Mouse (Mus musculus) retina, adult 2 months (tissue): ENCODE results near the gene Slc23a2.

Source experiments
- DNase-seq: peaks from one replicate; pipeline ENCODE4 v3.0.0-alpha.2; 2012; ENCODE audit warnings: low read depth, low spot score

Gene Slc23a2

GRCm38 (mm10) chr2:132022621-132023020 is 122.3 kb downstream of the Slc23a2 start:
- no peak for DNase-seq

GRCm38 (mm10) chr2:132021616-132022015 is 123.3 kb downstream of the Slc23a2 start:
- DNase-seq, result no peak

- DNase-seq, result no peak
Observed at GRCm38 (mm10) chr2:132020991-132021541, 123.8 kb downstream of the Slc23a2 start.

- DNase-seq, result no peak
Observed at GRCm38 (mm10) chr2:132020420-132020819, 124.5 kb downstream of the Slc23a2 start.

- DNase-seq, result no peak
Observed at GRCm38 (mm10) chr2:132019372-132019811, 125.5 kb downstream of the Slc23a2 start.

GRCm38 (mm10) chr2:132018156-132018555 is 126.8 kb downstream of the Slc23a2 start:
- no peak for DNase-seq

GRCm38 (mm10) chr2:132017611-132018010 is 127.3 kb downstream of the Slc23a2 start:
- no peak for DNase-seq

- no peak for DNase-seq
Observed at GRCm38 (mm10) chr2:132016034-132016433, 128.9 kb downstream of the Slc23a2 start.

- DNase-seq, result no peak
Observed at GRCm38 (mm10) chr2:132013152-132013551, 131.8 kb downstream of the Slc23a2 start.

GRCm38 (mm10) chr2:132010781-132011180 is 134.1 kb downstream of the Slc23a2 start:
- DNase-seq, result no peak

GRCm38 (mm10) chr2:132008186-132008585 is 136.7 kb downstream of the Slc23a2 start:
- no peak for DNase-seq

GRCm38 (mm10) chr2:132007475-132007819 is 137.5 kb downstream of the Slc23a2 start:
- DNase-seq, result no peak

- DNase-seq, result no peak
Observed at GRCm38 (mm10) chr2:132006561-132007474, 138.1 kb downstream of the Slc23a2 start.

GRCm38 (mm10) chr2:132005445-132005844 is 139.5 kb downstream of the Slc23a2 start:
- no peak for DNase-seq

GRCm38 (mm10) chr2:132004495-132005136 is 140.3 kb downstream of the Slc23a2 start:
- DNase-seq, result no peak

- no peak for DNase-seq
Observed at GRCm38 (mm10) chr2:132003916-132004315, 141.0 kb downstream of the Slc23a2 start.
